In genomic region chr5:53590875-53591682, GRCm38 (mm10) we compare ENCODE assay signal across 8 mouse cellular contexts.
DNase-seq lines count a peak whose midpoint lies in the region; ATAC-seq lines count a peak whose summit lies in the region.

No protein-coding gene starts in this region.

- peaks cover 5% of the 10 kb centered on the region; the same call in 1 of the 2 replicates for H3K4me1 ChIP-seq in forebrain, embryonic 11.5 days (replicated peaks; ENCODE audit: control insufficient read depth, insufficient read depth, low read length)
- H3K4me1 ChIP-seq in liver, embryonic 12.5 days: peaks cover 34% of the 10 kb centered on the region

- DNase-seq in layer of hippocampus, adult 11-12 months (ENCODE audit: low spot score): peak; percentile 14
- DNase-seq in layer of hippocampus, postnatal 36 days: no peak
- DNase-seq in brain, adult 2 months (ENCODE audit: low read depth, low spot score): peak; percentile 51
- DNase-seq in forebrain, embryonic 11.5 days (ENCODE audit: low spot score): peak; percentile 83
- DNase-seq in induced T-regulatory cell, adult 2 months (ENCODE audit: low read depth): peak; percentile 65
- peak; percentile 67 for DNase-seq in neural tube, embryonic 10.5 days (ENCODE audit: extremely low spot score, low spot score)
- peak; percentile 61 for DNase-seq in testis, postnatal 10 days (ENCODE audit: low spot score)

- WGBS in forebrain, embryonic 11.5 days: under 1% methylated on average over 37 of the region's 67 CpGs
- under 1% methylated on average over 57 of the region's 67 CpGs for WGBS in liver, embryonic 12.5 days (ENCODE audit: insufficient replicate concordance)

- H3K27me3 ChIP-seq in forebrain, embryonic 11.5 days (ENCODE audit: control insufficient read depth, insufficient read depth, low read length): no peaks in the 10 kb centered on the region
- H3K27me3 ChIP-seq in liver, embryonic 12.5 days (replicated peaks): no peaks in the 10 kb centered on the region; the same call in 1 of the 2 replicates

- H3K27ac ChIP-seq in forebrain, embryonic 11.5 days (ENCODE audit: low read depth, low read length): peak overlapping the region; percentile 97
- peak overlapping the region; percentile 91 for H3K27ac ChIP-seq in liver, embryonic 12.5 days

- no peaks in the 10 kb centered on the region for H3K9me3 ChIP-seq in forebrain, embryonic 11.5 days (ENCODE audit: control insufficient read depth, low read length)
- H3K9me3 ChIP-seq in liver, embryonic 12.5 days (replicated peaks): no peaks in the 10 kb centered on the region

- peak overlapping the region; percentile 91 for H3K4me3 ChIP-seq in forebrain, embryonic 11.5 days (ENCODE audit: low read depth, low read length)
- H3K4me3 ChIP-seq in liver, embryonic 12.5 days: peak overlapping the region; percentile 85

- peak overlapping the region; percentile 69 for H3K4me2 ChIP-seq in forebrain, embryonic 11.5 days (ENCODE audit: low read depth, low read length, severe bottlenecking)
- H3K4me2 ChIP-seq in liver, embryonic 12.5 days: peak overlapping the region; percentile 94

- no peaks in the 10 kb centered on the region for H3K36me3 ChIP-seq in forebrain, embryonic 11.5 days (ENCODE audit: control insufficient read depth, insufficient read depth, low read length)
- H3K36me3 ChIP-seq in liver, embryonic 12.5 days: no peaks in the 10 kb centered on the region

- peak overlapping the region; percentile 97 for H3K9ac ChIP-seq in forebrain, embryonic 11.5 days (ENCODE audit: low read length)
- H3K9ac ChIP-seq in liver, embryonic 12.5 days: peak overlapping the region; percentile 82

- peak; percentile 19; the same call in 1 of the 2 replicates for ATAC-seq in forebrain, embryonic 11.5 days (replicated peaks; ENCODE audit: low FRiP score)
- ATAC-seq in liver, embryonic 12.5 days: 0 out of 2 replicates have a peak, but pooled peaks have one; percentile 0

Comparison
In these comparisons a context has a peak if more than half of its experiments do, and no peak if none do; other contexts are left out.
1. DNase-seq: peak in layer of hippocampus, adult 11-12 months (single experiment), brain, adult 2 months (single experiment), forebrain, embryonic 11.5 days (single experiment), induced T-regulatory cell, adult 2 months (single experiment), neural tube, embryonic 10.5 days (single experiment) and testis, postnatal 10 days (single experiment); none in layer of hippocampus, postnatal 36 days (0 of 2).